Mouse (Mus musculus): ENCODE measurements around the gene Kdm2a.

- no peak for TF ChIP-seq POLR2A (IDR thresholded peaks at IDR 0.05; ENCODE audit: low read depth, low read length)
- TF ChIP-seq CTCF (IDR thresholded peaks at IDR 0.05; ENCODE audit: extremely low read depth, insufficient read length, insufficient replicate concordance, low read depth, low read length): no peak
These were observed 127.9 kb downstream of the Kdm2a start for GRCm38 (mm10) chr19:4270187-4270586.

Measured in small intestine, adult 2 months (tissue).